Mouse (Mus musculus): ENCODE data around the gene Ntrk2. TPM values are rescaled to one million over a fixed set of nuclear protein-coding genes. Genes with fewer than 3 reads are reported as not detected.
"Not testable (repeated sequence)": the region's sequence is repeated elsewhere in the genome, so short reads cannot be mapped to it uniquely, and the experiment has no call there.

Ntrk2 gene
- polyA plus RNA-seq, 1 experiment from 2014 or later, result 1.0 TPM

GRCm38 (mm10) chr13:59030574-59030973 is 224.2 kb downstream of the Ntrk2 start:
- Histone ChIP-seq H3K4me3 (ENCODE audit: low read depth, low read length) (no peak overlapping the region), H3K4me2 (ENCODE audit: low read length) (no peak overlapping the region), H3K9ac (ENCODE audit: low read length) (no peak overlapping the region), H3K27ac (ENCODE audit: low read depth) (no peak overlapping the region), H3K36me3 (ENCODE audit: control insufficient read depth, insufficient read depth, low read length) (no peaks in the 10 kb centered on the region), H3K4me1 (replicated peaks; ENCODE audit: control insufficient read depth, insufficient read depth, low read length) (no peaks in the 10 kb centered on the region), H3K27me3 (replicated peaks; ENCODE audit: control insufficient read depth, insufficient read depth, low read length) (no peaks in the 10 kb centered on the region), H3K9me3 (ENCODE audit: control insufficient read depth, low read length) (no peaks in the 10 kb centered on the region)
- DNase-seq (ENCODE audit: low spot score) (no peak), ATAC-seq (replicated peaks; ENCODE audit: low FRiP score, low TSS enrichment, low read depth) (no peak)
- WGBS, result 88% methylated on average over 6 of the region's 6 CpGs

GRCm38 (mm10) chr13:59040156-59040915 is 234.0 kb downstream of the Ntrk2 start:
- Histone ChIP-seq H3K27ac (ENCODE audit: low read depth) (no peak overlapping the region), H3K9ac (ENCODE audit: low read length) (no peak overlapping the region), H3K9me3 (ENCODE audit: control insufficient read depth, low read length) (no peaks in the 10 kb centered on the region), H3K4me3 (ENCODE audit: low read depth, low read length) (no peak overlapping the region), H3K36me3 (ENCODE audit: control insufficient read depth, insufficient read depth, low read length) (no peaks in the 10 kb centered on the region), H3K27me3 (replicated peaks; ENCODE audit: control insufficient read depth, insufficient read depth, low read length) (no peaks in the 10 kb centered on the region), H3K4me1 (replicated peaks; ENCODE audit: control insufficient read depth, insufficient read depth, low read length) (no peaks in the 10 kb centered on the region), H3K4me2 (ENCODE audit: low read length) (no peak overlapping the region)
- WGBS, result 56% methylated on average over 16 of the region's 16 CpGs
- no peak for ATAC-seq (replicated peaks; ENCODE audit: low FRiP score, low TSS enrichment, low read depth)
- DNase-seq (ENCODE audit: low spot score), result no peak

- no peak overlapping the region for H3K27ac ChIP-seq (ENCODE audit: low read depth)
- no peak for DNase-seq (ENCODE audit: low spot score)
- no peak overlapping the region for H3K9ac ChIP-seq (ENCODE audit: low read length)
- H3K4me2 ChIP-seq (ENCODE audit: low read length), result no peak overlapping the region
- no peaks in the 10 kb centered on the region for H3K9me3 ChIP-seq (ENCODE audit: control insufficient read depth, low read length)
- no peak for ATAC-seq (replicated peaks; ENCODE audit: low FRiP score, low TSS enrichment, low read depth)
- H3K4me1 ChIP-seq (replicated peaks; ENCODE audit: control insufficient read depth, insufficient read depth, low read length), result no peaks in the 10 kb centered on the region
- no peak overlapping the region for H3K4me3 ChIP-seq (ENCODE audit: low read depth, low read length)
- 64% methylated on average over 9 of the region's 9 CpGs for WGBS
- no peaks in the 10 kb centered on the region for H3K27me3 ChIP-seq (replicated peaks; ENCODE audit: control insufficient read depth, insufficient read depth, low read length)
- no peaks in the 10 kb centered on the region for H3K36me3 ChIP-seq (ENCODE audit: control insufficient read depth, insufficient read depth, low read length)
These were observed 234.8 kb downstream of the Ntrk2 start for GRCm38 (mm10) chr13:59041013-59041764.

GRCm38 (mm10) chr13:59052188-59052587 is 245.8 kb downstream of the Ntrk2 start:
- WGBS, result 74% methylated on average over 4 of the region's 4 CpGs
- no peak for ATAC-seq (replicated peaks; ENCODE audit: low FRiP score, low TSS enrichment, low read depth)
- no peaks in the 10 kb centered on the region for H3K9me3 ChIP-seq (ENCODE audit: control insufficient read depth, low read length)

GRCm38 (mm10) chr13:59054331-59054730 is 248.0 kb downstream of the Ntrk2 start:
- not testable (repeated sequence) for DNase-seq (ENCODE audit: low spot score); H3K9me3 ChIP-seq (ENCODE audit: control insufficient read depth, low read length); H3K27ac ChIP-seq (ENCODE audit: low read depth); H3K4me1 ChIP-seq (replicated peaks; ENCODE audit: control insufficient read depth, insufficient read depth, low read length); H3K4me3 ChIP-seq (ENCODE audit: low read depth, low read length); ATAC-seq (replicated peaks; ENCODE audit: low FRiP score, low TSS enrichment, low read depth); H3K9ac ChIP-seq (ENCODE audit: low read length); H3K4me2 ChIP-seq (ENCODE audit: low read length); H3K36me3 ChIP-seq (ENCODE audit: control insufficient read depth, insufficient read depth, low read length); H3K27me3 ChIP-seq (replicated peaks; ENCODE audit: control insufficient read depth, insufficient read depth, low read length)
- 72% methylated on average over 8 of the region's 8 CpGs for WGBS

More at GRCm38 (mm10) chr13:59052188-59052587, 245.8 kb downstream of the Ntrk2 start:
- no peak overlapping the region for H3K9ac ChIP-seq (ENCODE audit: low read length)
- no peak overlapping the region for H3K4me2 ChIP-seq (ENCODE audit: low read length)
- no peak for DNase-seq (ENCODE audit: low spot score)
- no peaks in the 10 kb centered on the region for H3K36me3 ChIP-seq (ENCODE audit: control insufficient read depth, insufficient read depth, low read length)
- no peak overlapping the region for H3K4me3 ChIP-seq (ENCODE audit: low read depth, low read length)
- no peaks in the 10 kb centered on the region for H3K27me3 ChIP-seq (replicated peaks; ENCODE audit: control insufficient read depth, insufficient read depth, low read length)
- no peaks in the 10 kb centered on the region for H3K4me1 ChIP-seq (replicated peaks; ENCODE audit: control insufficient read depth, insufficient read depth, low read length)
- no peak overlapping the region for H3K27ac ChIP-seq (ENCODE audit: low read depth)

- Histone ChIP-seq H3K36me3 (ENCODE audit: control insufficient read depth, insufficient read depth, low read length) (no peaks in the 10 kb centered on the region), H3K4me3 (ENCODE audit: low read depth, low read length) (no peak overlapping the region), H3K4me1 (replicated peaks; ENCODE audit: control insufficient read depth, insufficient read depth, low read length) (no peaks in the 10 kb centered on the region), H3K27ac (ENCODE audit: low read depth) (no peak overlapping the region), H3K9ac (ENCODE audit: low read length) (no peak overlapping the region), H3K27me3 (replicated peaks; ENCODE audit: control insufficient read depth, insufficient read depth, low read length) (no peaks in the 10 kb centered on the region), H3K9me3 (ENCODE audit: control insufficient read depth, low read length) (no peaks in the 10 kb centered on the region), H3K4me2 (ENCODE audit: low read length) (no peak overlapping the region)
- ATAC-seq (replicated peaks; ENCODE audit: low FRiP score, low TSS enrichment, low read depth) (no peak), DNase-seq (ENCODE audit: low spot score) (no peak)
- 86% methylated on average over 4 of the region's 4 CpGs for WGBS
These were observed 250.5 kb downstream of the Ntrk2 start for GRCm38 (mm10) chr13:59056859-59057258.

- WGBS, result 81% methylated on average over 1 of the region's 1 CpGs
- no peaks in the 10 kb centered on the region for H3K27me3 ChIP-seq (replicated peaks; ENCODE audit: control insufficient read depth, insufficient read depth, low read length)
- no peaks in the 10 kb centered on the region for H3K36me3 ChIP-seq (ENCODE audit: control insufficient read depth, insufficient read depth, low read length)
- no peaks in the 10 kb centered on the region for H3K9me3 ChIP-seq (ENCODE audit: control insufficient read depth, low read length)
- no peaks in the 10 kb centered on the region for H3K4me1 ChIP-seq (replicated peaks; ENCODE audit: control insufficient read depth, insufficient read depth, low read length)
- H3K9ac ChIP-seq (ENCODE audit: low read length), result no peak overlapping the region
- no peak overlapping the region for H3K27ac ChIP-seq (ENCODE audit: low read depth)
- DNase-seq (ENCODE audit: low spot score) (no peak), ATAC-seq (replicated peaks; ENCODE audit: low FRiP score, low TSS enrichment, low read depth) (no peak)
- H3K4me3 ChIP-seq (ENCODE audit: low read depth, low read length), result no peak overlapping the region
- no peak overlapping the region for H3K4me2 ChIP-seq (ENCODE audit: low read length)
These were observed 251.5 kb downstream of the Ntrk2 start for GRCm38 (mm10) chr13:59057886-59058285.

- WGBS, result 15% methylated on average over 7 of the region's 7 CpGs
- Histone ChIP-seq H3K4me2 (ENCODE audit: low read length) (no peak overlapping the region), H3K27ac (ENCODE audit: low read depth) (no peak overlapping the region), H3K4me1 (replicated peaks; ENCODE audit: control insufficient read depth, insufficient read depth, low read length) (no peaks in the 10 kb centered on the region), H3K27me3 (replicated peaks; ENCODE audit: control insufficient read depth, insufficient read depth, low read length) (no peaks in the 10 kb centered on the region), H3K4me3 (ENCODE audit: low read depth, low read length) (no peak overlapping the region), H3K9ac (ENCODE audit: low read length) (no peak overlapping the region), H3K9me3 (ENCODE audit: control insufficient read depth, low read length) (no peaks in the 10 kb centered on the region), H3K36me3 (ENCODE audit: control insufficient read depth, insufficient read depth, low read length) (no peaks in the 10 kb centered on the region)
- ATAC-seq (replicated peaks; ENCODE audit: low FRiP score, low TSS enrichment, low read depth) (no peak), DNase-seq (ENCODE audit: low spot score) (no peak)
These were observed 252.7 kb downstream of the Ntrk2 start for GRCm38 (mm10) chr13:59059118-59059517.
